Mouse (Mus musculus) ES-Bruce4 (cell line): ENCODE data around the gene Parva.

Experiments used
- CTCF ChIP-seq: IDR thresholded peaks from one replicate; pipeline ENCODE4 v1.8.1; 2011; ENCODE audit warnings: low read depth, low read length
- POLR2A ChIP-seq: IDR thresholded peaks from one replicate; pipeline ENCODE4 v1.8.1; 2011; ENCODE audit warnings: low read length; ENCODE audit not compliant: insufficient read depth

GRCm38 (mm10) chr7:112452471-112452870, 25.2 kb downstream of the Parva start:
- TF ChIP-seq CTCF (no peak), POLR2A (no peak)
